Comparison of ENCODE assay signal across 8 mouse cellular contexts in genomic region chr12:70495282-70495922, GRCm38 (mm10). TPM values are rescaled to one million over a fixed set of nuclear protein-coding genes. Genes with fewer than 3 reads are reported as not detected.
DNase-seq lines count a peak whose midpoint lies in the region; TF ChIP-seq lines count a peak whose summit lies in the region.

No protein-coding gene starts in this region.

- peak overlapping the region; percentile 56; the same call in 1 of the 2 replicates for H3K27ac ChIP-seq in embryonic fibroblast, embryonic 13.5 days (ENCODE audit: insufficient read depth, low read length)

- no peak overlapping the region for H3K4me3 ChIP-seq in embryonic fibroblast, embryonic 13.5 days (ENCODE audit: insufficient read depth, low read length)

- TF ChIP-seq CTCF in embryonic fibroblast, embryonic 13.5 days (IDR thresholded peaks at IDR 0.05; ENCODE audit: borderline replicate concordance, insufficient read depth, low read length) = no peak

- H3K4me1 ChIP-seq in embryonic fibroblast, embryonic 13.5 days (ENCODE audit: control insufficient read depth, insufficient read depth, low read length) = no peaks in the 10 kb centered on the region

- peak; percentile 39 for DNase-seq in layer of hippocampus, adult 11-12 months (ENCODE audit: low spot score)
- no peak for DNase-seq in layer of hippocampus, postnatal 36 days
- peak; percentile 75 for DNase-seq in brain, adult 2 months (ENCODE audit: low read depth, low spot score)
- DNase-seq in kidney, postnatal 4 days = peak; percentile 25 to 42
- DNase-seq in skeletal muscle tissue, adult 2 months (ENCODE audit: low read depth, low spot score) = peak; percentile 26
- DNase-seq in spleen, adult 12 weeks (ENCODE audit: low spot score) = no peak
- no peak for DNase-seq in spleen, postnatal 10 days (ENCODE audit: low spot score in 2 of 2)

- no peak for TF ChIP-seq POLR2A in embryonic fibroblast, embryonic 13.5 days (IDR thresholded peaks at IDR 0.05; ENCODE audit: low read depth, low read length)

RNA-seq across cellular contexts. Expression of gene Tmx1, which starts 42.5 kb away (rescaled TPM):
- 10 to 100 TPM; 31.7 to 35.9 TPM for total RNA-seq in layer of hippocampus, postnatal 36 days (2021)
- 89.2 and 95.7 TPM in 2 replicates for polyA plus RNA-seq in embryonic fibroblast, embryonic 13.5 days (2011; ENCODE audit: insufficient read length, low read depth, missing spikeins)

Comparison
In these comparisons a context has a peak if more than half of its experiments do, and no peak if none do; other contexts are left out.
1. DNase-seq: peak in layer of hippocampus, adult 11-12 months (single experiment), brain, adult 2 months (single experiment), kidney, postnatal 4 days (2 of 2) and skeletal muscle tissue, adult 2 months (single experiment); none in layer of hippocampus, postnatal 36 days (0 of 2), spleen, adult 12 weeks (single experiment) and spleen, postnatal 10 days (0 of 2).